Mouse (Mus musculus) bone marrow macrophage, adult 2 months (primary cell): Measurements from ENCODE around the gene Cradd.

ENCODE experiments used
- CTCF ChIP-seq: IDR thresholded peaks from 2 replicates; pipeline ENCODE4 v1.5.1; 2012; ENCODE audit warnings: low read depth, mild to moderate bottlenecking, low read length, moderate library complexity
- POLR2A ChIP-seq: IDR thresholded peaks from 2 replicates; pipeline ENCODE4 v1.6.1; 2012; ENCODE audit warnings: mild to moderate bottlenecking, low read depth, low read length, borderline replicate concordance

DNA sequence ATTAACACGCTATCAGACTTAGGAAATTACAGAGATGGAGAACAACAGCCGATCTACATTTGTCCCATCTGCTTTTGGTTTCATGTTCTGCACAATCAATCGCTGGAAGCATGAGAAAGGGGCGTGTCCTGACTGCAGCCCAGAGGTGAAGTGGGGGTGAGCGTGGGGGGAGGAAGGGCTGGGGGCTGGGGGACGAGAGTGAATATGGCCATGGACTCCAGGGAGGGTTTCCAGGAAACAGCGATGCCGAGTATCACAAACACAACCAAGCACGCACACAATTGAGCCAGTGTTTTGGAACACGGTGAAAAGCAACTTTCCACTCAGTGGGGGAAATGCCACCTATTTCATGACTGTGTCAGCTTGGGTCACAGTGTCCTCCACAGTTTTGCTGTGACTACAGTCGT is 130.1 kb downstream of the Cradd start:
- TF ChIP-seq POLR2A, result no peak
- TF ChIP-seq CTCF, result no peak
